Mouse (Mus musculus): ENCODE measurements around the gene Calm1.

- TF ChIP-seq E2F4 (IDR thresholded peaks at IDR 0.05; ENCODE audit: insufficient read depth), result no peak
- no peak for TF ChIP-seq MYOG (IDR thresholded peaks at IDR 0.05; ENCODE audit: control insufficient read depth in 1 of 3, insufficient read depth in 1 of 3, insufficient read length in 2 of 3, low read depth in 2 of 3)
- no peak for TF ChIP-seq TCF12 (IDR thresholded peaks at IDR 0.05; ENCODE audit: insufficient read depth, poor library complexity, severe bottlenecking)
- no peak for TF ChIP-seq MAX (IDR thresholded peaks at IDR 0.05; ENCODE audit: low read depth)
- TF ChIP-seq POLR2A (IDR thresholded peaks at IDR 0.05; ENCODE audit: insufficient read length, low read depth), result no peak
Measured at GRCm38 (mm10) chr12:100255441-100255949, 56.3 kb downstream of the Calm1 start.
